Mouse (Mus musculus) heart, embryonic 16.5 days (tissue): Measurements from ENCODE around the gene Ntrk1. TPM values are rescaled to one million over a fixed set of nuclear protein-coding genes. Genes with fewer than 3 reads are reported as not detected.
"Not testable (repeated sequence)": the region's sequence is repeated elsewhere in the genome, so short reads cannot be mapped to it uniquely, and the experiment has no call there.

ENCODE experiments used
- ATAC-seq: fragments of 200-750 bp; cut with Nextera tagmentation; replicated peaks from 2 replicates; pipeline ENCODE4 v1.8.0; 2017; ENCODE audit warnings: moderate number of reproducible peaks; ENCODE audit not compliant: insufficient read depth, low FRiP score; ENCODE audit errors: extremely low read depth
- H3K27ac ChIP-seq: fragments of 300-500 bp; sonication (generic); 2 replicates; pipeline ENCODE4 v1.5.1; 2014; ENCODE audit warnings: mild to moderate bottlenecking, low read length, control low read depth, moderate library complexity
- H3K27me3 ChIP-seq: fragments of 300-500 bp; sonication (generic); 2 replicates; pipeline ENCODE4 v1.6.1; 2014; ENCODE audit warnings: low read length, mixed read lengths; ENCODE audit not compliant: control insufficient read depth, insufficient read depth
- H3K36me3 ChIP-seq: fragments of 300-500 bp; sonication (generic); 2 replicates; pipeline ENCODE4 v1.6.1; 2014; ENCODE audit not compliant: control insufficient read depth, insufficient read depth
- H3K4me1 ChIP-seq: fragments of 300-500 bp; sonication (generic); 2 replicates; pipeline ENCODE4 v1.6.1; 2014; ENCODE audit warnings: low read length, mixed read lengths; ENCODE audit not compliant: control insufficient read depth, insufficient read depth
- H3K4me2 ChIP-seq: fragments of 300-500 bp; sonication (generic); 2 replicates; pipeline ENCODE4 v1.6.1; 2014; ENCODE audit warnings: low read depth, mild to moderate bottlenecking, control low read depth, low read length
- H3K4me3 ChIP-seq: fragments of 300-500 bp; sonication (generic); 2 replicates; pipeline ENCODE4 v1.5.1; 2014; ENCODE audit warnings: mild to moderate bottlenecking, control low read depth, low read length
- H3K9ac ChIP-seq: fragments of 300-500 bp; sonication (generic); 2 replicates; pipeline ENCODE4 v1.6.1; 2014; ENCODE audit warnings: low read length, control low read depth
- H3K9me3 ChIP-seq: fragments of 300-500 bp; sonication (generic); replicated peaks from 2 replicates; pipeline ENCODE4 v1.6.1; 2016; ENCODE audit warnings: low read length; ENCODE audit not compliant: control insufficient read depth
- WGBS: fragments of 180-500 bp; shearing (Covaris S2); extraction: QIAGEN DNeasy Blood & Tissue Kit; methylation state at CpG from one replicate; pipeline ENCODE4 v1.1.7; 2014; 5-methylcytosine and 5-hydroxymethylcytosine counted together
- polyA plus RNA-seq: library from polyadenylated mRNA; unstranded; fragments of >200 nt; fragmentation: Nextera tagmentation; extraction: Ambion mirVana; gene quantifications from 2 replicates; pipeline ENCODE4 v1.2.1, GENCODE M21; 2015

Ntrk1 gene
- 0.39 and 0.44 TPM in 2 replicates for polyA plus RNA-seq

GRCm38 (mm10) chr3:87794922-87795325 is at the start of gene Ntrk1:
Ntrk1 (minus strand) TSS chr3:87795162.
- ATAC-seq = 0 out of 2 replicates have a peak, but pooled peaks have one; percentile 47

GRCm38 (mm10) chr3:87840858-87841257 is 45.9 kb upstream of the Ntrk1 start:
- H3K9ac ChIP-seq = no peak overlapping the region
- H3K4me1 ChIP-seq = no peaks in the 10 kb centered on the region
- no peaks in the 10 kb centered on the region for H3K9me3 ChIP-seq
- no peak overlapping the region for H3K4me2 ChIP-seq
- no peak for ATAC-seq
- no peak overlapping the region for H3K4me3 ChIP-seq
- no peaks in the 10 kb centered on the region for H3K36me3 ChIP-seq
- H3K27ac ChIP-seq = no peak overlapping the region
- H3K27me3 ChIP-seq = peaks cover 5% of the 10 kb centered on the region

More at GRCm38 (mm10) chr3:87794922-87795325, at the start of gene Ntrk1:
- Histone ChIP-seq H3K4me2 (peak within 1 kb of the TSS; percentile 39), H3K27me3 (peaks cover 94% of the 10 kb centered on the region), H3K4me3 (peak within 1 kb of the TSS; percentile 36), H3K9ac (peak within 1 kb of the TSS; percentile 32; the same call in 1 of the 2 replicates), H3K4me1 (peaks cover 12% of the 10 kb centered on the region; the same call in 1 of the 2 replicates), H3K9me3 (no peaks in the 10 kb centered on the region), H3K36me3 (no peaks in the 10 kb centered on the region), H3K27ac (no peak within 1 kb of the TSS)
- under 1% methylated on average over 43 of the region's 47 CpGs for WGBS

GRCm38 (mm10) chr3:87838622-87839021 is 43.7 kb upstream of the Ntrk1 start:
- Histone ChIP-seq H3K4me2 (no peak overlapping the region), H3K27ac (no peak overlapping the region), H3K9me3 (no peaks in the 10 kb centered on the region), H3K9ac (no peak overlapping the region), H3K27me3 (peaks cover 5% of the 10 kb centered on the region), H3K4me3 (no peak overlapping the region), H3K36me3 (no peaks in the 10 kb centered on the region), H3K4me1 (no peaks in the 10 kb centered on the region)
- ATAC-seq = no peak
- WGBS = 2% methylated on average over 4 of the region's 4 CpGs

GRCm38 (mm10) chr3:87833482-87833881 is 38.5 kb upstream of the Ntrk1 start:
- 62% methylated on average over 5 of the region's 5 CpGs for WGBS
- Histone ChIP-seq H3K9me3 (no peaks in the 10 kb centered on the region), H3K27me3 (no peaks in the 10 kb centered on the region; the same call in 1 of the 2 replicates), H3K4me2 (no peak overlapping the region), H3K4me3 (no peak overlapping the region), H3K9ac (no peak overlapping the region), H3K4me1 (no peaks in the 10 kb centered on the region), H3K36me3 (no peaks in the 10 kb centered on the region), H3K27ac (no peak overlapping the region)
- ATAC-seq = no peak

DNA sequence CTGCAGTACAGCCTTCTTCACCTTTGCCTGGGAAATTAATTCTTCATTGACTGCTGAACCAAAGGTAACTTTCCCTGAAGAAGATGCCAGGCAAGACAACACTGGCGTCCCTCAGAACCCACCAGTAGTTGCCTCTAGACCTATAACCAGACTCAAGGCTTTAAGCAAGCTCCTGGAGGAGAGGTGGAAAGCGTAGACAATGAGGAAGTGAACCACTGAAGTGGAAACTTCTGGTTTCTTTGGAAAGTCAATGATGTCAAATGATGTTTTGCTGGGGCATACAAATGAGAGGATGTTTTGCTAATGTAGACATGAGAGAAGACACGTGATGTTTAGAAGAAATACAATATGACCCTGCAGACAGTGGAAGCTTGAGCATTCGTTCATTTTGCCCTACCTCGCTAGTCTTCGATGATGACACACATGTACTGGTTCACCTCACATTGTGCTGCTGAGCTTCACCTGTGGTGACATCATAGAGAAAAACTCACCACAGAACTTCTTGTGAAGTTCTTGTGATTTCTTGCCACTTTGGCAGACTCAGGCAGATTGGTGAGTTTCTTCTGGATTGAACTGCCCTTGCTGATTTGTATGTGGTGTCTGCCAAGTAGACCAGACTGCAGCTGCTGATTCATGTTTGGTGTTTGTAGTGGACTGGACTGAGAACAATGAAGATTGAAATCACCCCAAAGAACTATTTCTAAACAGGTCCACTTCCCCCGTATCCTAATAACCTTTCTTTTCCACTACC is 37.3 kb upstream of the Ntrk1 start:
- Histone ChIP-seq H3K27me3 (no peaks in the 10 kb centered on the region; the same call in 1 of the 2 replicates), H3K4me3 (no peak overlapping the region), H3K27ac (no peak overlapping the region), H3K9ac (no peak overlapping the region), H3K4me2 (no peak overlapping the region), H3K9me3 (no peaks in the 10 kb centered on the region), H3K4me1 (no peaks in the 10 kb centered on the region), H3K36me3 (no peaks in the 10 kb centered on the region)
- no peak for ATAC-seq
- WGBS = 74% methylated on average over 7 of the region's 7 CpGs

DNA sequence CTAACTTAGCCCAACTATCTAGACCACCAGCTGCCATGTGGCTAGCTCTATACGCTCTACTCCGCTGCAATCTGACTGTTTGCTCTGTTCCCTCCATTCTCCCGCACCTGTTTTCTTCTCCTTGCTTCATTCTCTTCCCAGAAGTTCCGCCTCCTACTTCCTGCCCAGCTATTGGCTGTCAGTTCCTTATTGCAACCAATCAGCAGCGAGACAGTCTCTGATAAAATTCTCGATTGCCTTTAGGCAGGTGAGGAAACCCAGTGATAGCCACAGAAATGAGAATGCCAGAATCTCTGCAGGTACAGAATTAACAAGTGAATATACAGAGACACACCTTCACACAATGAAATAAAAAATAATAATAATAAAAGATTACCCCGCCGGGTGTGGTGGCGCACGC is 34.1 kb upstream of the Ntrk1 start:
- Histone ChIP-seq H3K4me2 (no peak overlapping the region), H3K36me3 (no peaks in the 10 kb centered on the region), H3K9me3 (no peaks in the 10 kb centered on the region), H3K27ac (no peak overlapping the region), H3K4me3 (no peak overlapping the region), H3K27me3 (no peaks in the 10 kb centered on the region; the same call in 1 of the 2 replicates), H3K4me1 (no peaks in the 10 kb centered on the region), H3K9ac (no peak overlapping the region)
- ATAC-seq = no peak
- 50% methylated on average over 10 of the region's 10 CpGs for WGBS

GRCm38 (mm10) chr3:87828435-87828834 is 33.5 kb upstream of the Ntrk1 start:
- H3K4me3 ChIP-seq = no peak overlapping the region
- no peak overlapping the region for H3K9ac ChIP-seq
- no peak overlapping the region for H3K27ac ChIP-seq
- H3K9me3 ChIP-seq = no peaks in the 10 kb centered on the region
- WGBS = 34% methylated on average over 4 of the region's 4 CpGs
- no peaks in the 10 kb centered on the region; the same call in 1 of the 2 replicates for H3K27me3 ChIP-seq
- H3K36me3 ChIP-seq = no peaks in the 10 kb centered on the region
- no peak overlapping the region for H3K4me2 ChIP-seq
- no peaks in the 10 kb centered on the region for H3K4me1 ChIP-seq
- no peak for ATAC-seq

DNA sequence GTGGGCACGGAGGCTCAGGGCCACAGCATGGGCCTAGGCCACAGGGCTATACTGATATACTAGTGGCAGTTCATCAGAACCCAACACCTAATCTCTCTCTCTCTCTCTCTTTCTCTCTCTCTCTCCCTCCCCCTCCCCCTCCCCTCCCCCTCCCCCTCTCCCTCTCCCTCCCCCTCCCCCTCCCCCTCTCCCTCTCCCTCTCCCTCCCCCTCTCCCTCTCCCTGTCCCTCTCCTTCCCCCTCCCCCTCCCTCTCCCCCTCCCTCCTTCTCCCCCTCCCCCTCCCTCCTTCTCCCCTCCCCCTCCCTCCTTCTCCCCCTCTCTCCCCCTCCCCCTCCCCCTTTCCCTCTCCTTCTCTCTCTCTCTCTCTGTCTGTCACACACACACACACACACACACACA is 29.2 kb upstream of the Ntrk1 start, which contains the start of gene Pear1:
Pear1 (minus strand) TSS at position 101 of the 400 bp plus-strand sequence.
- 77% methylated on average over 1 of the region's 1 CpGs for WGBS
- not testable (repeated sequence) for H3K27me3 ChIP-seq, H3K4me2 ChIP-seq, H3K9me3 ChIP-seq, H3K9ac ChIP-seq, H3K27ac ChIP-seq, H3K4me3 ChIP-seq, ATAC-seq, H3K36me3 ChIP-seq, H3K4me1 ChIP-seq

DNA sequence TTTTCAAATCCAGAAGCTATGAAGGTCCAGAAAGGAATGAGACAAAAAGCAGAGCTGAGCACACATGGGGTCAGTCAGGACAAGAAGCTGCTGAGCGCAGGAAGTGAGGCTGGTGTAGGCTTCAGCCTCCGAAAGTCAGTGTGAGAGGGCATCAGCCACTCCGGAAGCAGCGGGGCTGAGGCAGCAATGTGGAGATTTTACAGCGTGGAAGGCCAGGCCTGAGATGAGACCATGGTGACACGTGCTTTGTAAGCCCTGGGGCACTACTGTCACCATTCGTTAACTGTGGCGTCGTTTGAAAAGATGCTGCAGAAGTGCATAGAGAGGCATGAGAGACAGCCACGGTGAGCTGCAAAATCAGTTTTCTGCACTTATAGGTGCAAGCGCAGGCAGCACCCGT is 23.3 kb upstream of the Ntrk1 start:
- H3K4me1 ChIP-seq = no peaks in the 10 kb centered on the region
- H3K4me3 ChIP-seq = no peak overlapping the region
- H3K9me3 ChIP-seq = no peaks in the 10 kb centered on the region
- H3K36me3 ChIP-seq = no peaks in the 10 kb centered on the region
- 60% methylated on average over 12 of the region's 12 CpGs for WGBS
- no peak overlapping the region for H3K27ac ChIP-seq
- H3K4me2 ChIP-seq = no peak overlapping the region
- no peak for ATAC-seq
- H3K27me3 ChIP-seq = peaks cover 34% of the 10 kb centered on the region
- H3K9ac ChIP-seq = no peak overlapping the region
